ENCODE assay signal across 10 mouse cellular contexts in genomic region chr10:41812566-41812965, GRCm38 (mm10). TPM values are rescaled to one million over a fixed set of nuclear protein-coding genes. Genes with fewer than 3 reads are reported as not detected.
DNase-seq lines count a peak whose midpoint lies in the region; ATAC-seq and TF ChIP-seq lines count a peak whose summit lies in the region.
"Had no signal": no experiment of that assay in that cellular context is flagged by ENCODE, and none has a peak within 500 bp of the region (broad histone marks: within the 10 kb centered on the region; RNA-seq: fewer than 3 reads in every experiment).

No protein-coding gene starts in this region.

- H3K9me3 ChIP-seq in heart, embryonic 13.5 days, result no peaks in the 10 kb centered on the region
- no peaks in the 10 kb centered on the region for H3K9me3 ChIP-seq in hindbrain, embryonic 13.5 days
- no peaks in the 10 kb centered on the region for H3K9me3 ChIP-seq in midbrain, embryonic 11.5 days (ENCODE audit: control insufficient read depth, low read length)

- no peak for DNase-seq in heart, adult 18-20 months
- DNase-seq in midbrain, embryonic 11.5 days (ENCODE audit: low spot score, missing footprints), result no peak
- DNase-seq in left cerebral cortex, adult 11 months (ENCODE audit: low spot score), result no peak
- no peak for DNase-seq in left cerebral cortex, adult 8-10 months (ENCODE audit: low spot score in 2 of 2)
- DNase-seq in frontal cortex, postnatal 25 days (ENCODE audit: low spot score in 2 of 2), result no peak
- DNase-seq: gastrocnemius, postnatal 25 days; thymus, postnatal 14 days had no signal

- no peak for ATAC-seq in heart, embryonic 13.5 days (ENCODE audit: extremely low read depth, insufficient number of reproducible peaks, low FRiP score, low TSS enrichment)
- ATAC-seq in hindbrain, embryonic 13.5 days (ENCODE audit: low FRiP score), result no peak
- ATAC-seq in midbrain, embryonic 11.5 days (ENCODE audit: low FRiP score), result no peak

- peak overlapping the region; percentile 80 for H3K4me2 ChIP-seq in heart, embryonic 13.5 days
- peak overlapping the region; percentile 81 for H3K4me2 ChIP-seq in hindbrain, embryonic 13.5 days
- H3K4me2 ChIP-seq in midbrain, embryonic 11.5 days, result peak overlapping the region; percentile 42

- peak overlapping the region; percentile 30; the same call in 1 of the 2 replicates for H3K9ac ChIP-seq in heart, embryonic 13.5 days
- H3K9ac ChIP-seq in hindbrain, embryonic 13.5 days, result peak overlapping the region; percentile 43; the same call in 1 of the 2 replicates
- no peak overlapping the region for H3K9ac ChIP-seq in midbrain, embryonic 11.5 days (ENCODE audit: low read length)

- 62% methylated on average over 6 of the region's 6 CpGs for WGBS in heart, embryonic 13.5 days
- 79% methylated on average over 6 of the region's 6 CpGs for WGBS in hindbrain, embryonic 13.5 days
- 83% methylated on average over 6 of the region's 6 CpGs for WGBS in midbrain, embryonic 11.5 days

- H3K4me3 ChIP-seq in heart, embryonic 13.5 days, result peak overlapping the region; percentile 80
- peak overlapping the region; percentile 15 for H3K4me3 ChIP-seq in cortical plate, adult 2 months (ENCODE audit: insufficient read depth, low read length)
- peak overlapping the region; percentile 82 for H3K4me3 ChIP-seq in hindbrain, embryonic 13.5 days
- H3K4me3 ChIP-seq in midbrain, embryonic 11.5 days (ENCODE audit: low read depth, low read length), result peak overlapping the region; percentile 12; the same call in 1 of the 2 replicates

- no peaks in the 10 kb centered on the region for H3K36me3 ChIP-seq in heart, embryonic 13.5 days
- no peaks in the 10 kb centered on the region for H3K36me3 ChIP-seq in hindbrain, embryonic 13.5 days
- H3K36me3 ChIP-seq in midbrain, embryonic 11.5 days (ENCODE audit: control insufficient read depth, insufficient read depth, low read length), result no peaks in the 10 kb centered on the region

- H3K27ac ChIP-seq in heart, embryonic 13.5 days (replicated peaks), result no peak overlapping the region
- H3K27ac ChIP-seq in cortical plate, adult 2 months (ENCODE audit: insufficient read depth, low read length), result no peak overlapping the region
- H3K27ac ChIP-seq in hindbrain, embryonic 13.5 days, result no peak overlapping the region
- H3K27ac ChIP-seq in midbrain, embryonic 11.5 days (ENCODE audit: low read depth, low read length), result no peak overlapping the region

- peaks cover 45% of the 10 kb centered on the region for H3K4me1 ChIP-seq in heart, embryonic 13.5 days
- H3K4me1 ChIP-seq in cortical plate, adult 2 months (ENCODE audit: control insufficient read depth, insufficient read depth, low read length), result peaks cover 5% of the 10 kb centered on the region
- H3K4me1 ChIP-seq in hindbrain, embryonic 13.5 days (replicated peaks), result peaks cover 43% of the 10 kb centered on the region
- H3K4me1 ChIP-seq in midbrain, embryonic 11.5 days (ENCODE audit: control insufficient read depth, insufficient read depth, low read length), result peaks cover 21% of the 10 kb centered on the region; the same call in 1 of the 2 replicates

- TF ChIP-seq POLR2A in cortical plate, adult 2 months (IDR thresholded peaks at IDR 0.05; ENCODE audit: extremely low read depth, insufficient read depth, low read length), result no peak

- no peaks in the 10 kb centered on the region for H3K27me3 ChIP-seq in heart, embryonic 13.5 days (replicated peaks)
- H3K27me3 ChIP-seq in hindbrain, embryonic 13.5 days, result no peaks in the 10 kb centered on the region
- H3K27me3 ChIP-seq in midbrain, embryonic 11.5 days (ENCODE audit: control insufficient read depth, insufficient read depth, low read length), result no peaks in the 10 kb centered on the region

- TF ChIP-seq CTCF in cortical plate, adult 2 months (IDR thresholded peaks at IDR 0.05; ENCODE audit: extremely low read depth, insufficient read depth, low read length), result no peak

RNA-seq across cellular contexts. Expression of gene Sesn1, which starts 2.8 kb away (rescaled TPM):
- 28.1 and 28.5 TPM in 2 replicates for polyA plus RNA-seq in heart, embryonic 13.5 days (2015; fragmentation: Nextera tagmentation; extraction: Ambion mirVana)
- total RNA-seq in heart, adult 18-20 months (2021), result 100 to 1,000 TPM; 135 to 156 TPM
- 51.0 and 56.0 TPM in 2 replicates for polyA plus RNA-seq in cortical plate, adult 2 months (2012; rRNA removed)
- polyA plus RNA-seq in hindbrain, embryonic 13.5 days (2015; fragmentation: Nextera tagmentation; extraction: Ambion mirVana), result 35.6 and 36.1 TPM in 2 replicates
- polyA plus RNA-seq in midbrain, embryonic 11.5 days (2014; fragmentation: Nextera tagmentation; extraction: Ambion mirVana), result 22.2 and 26.8 TPM in 2 replicates
- total RNA-seq in left cerebral cortex, adult 8-10 months (2022), result 10 to 100 TPM; 45.0 to 53.7 (median 50.1) TPM

RNA-seq across cellular contexts. Expression of gene Cep57l1, which starts 2.9 kb away (rescaled TPM):
- polyA plus RNA-seq in heart, embryonic 13.5 days (2015; fragmentation: Nextera tagmentation; extraction: Ambion mirVana), result 19.9 and 20.8 TPM in 2 replicates
- total RNA-seq in heart, adult 18-20 months (2021), result 1 to 10 TPM; 2.0 to 2.9 TPM
- 6.0 and 6.5 TPM in 2 replicates for polyA plus RNA-seq in cortical plate, adult 2 months (2012; rRNA removed)
- 14.4 and 16.2 TPM in 2 replicates for polyA plus RNA-seq in hindbrain, embryonic 13.5 days (2015; fragmentation: Nextera tagmentation; extraction: Ambion mirVana)
- polyA plus RNA-seq in midbrain, embryonic 11.5 days (2014; fragmentation: Nextera tagmentation; extraction: Ambion mirVana), result 21.6 and 26.4 TPM in 2 replicates
- 1 to 10 TPM; 6.9 to 8.9 (median 8.4) TPM for total RNA-seq in left cerebral cortex, adult 8-10 months (2022)

Comparison
In these comparisons a context has a peak if more than half of its experiments do, and no peak if none do; other contexts are left out.
1. H3K4me3 ChIP-seq: peak in every context shown above with its lines; median percentile 82 in hindbrain, embryonic 13.5 days; 80 in heart, embryonic 13.5 days; 15 in cortical plate, adult 2 months; 12 in midbrain, embryonic 11.5 days.